Mouse (Mus musculus): ENCODE measurements at regions not wholly inside any gene's neighbourhood (a gene's known extent, or its start where the extent isn't known, plus 50 kb on each side); places are given as distances from the start of the nearest gene placed in this dataset.

DNA sequence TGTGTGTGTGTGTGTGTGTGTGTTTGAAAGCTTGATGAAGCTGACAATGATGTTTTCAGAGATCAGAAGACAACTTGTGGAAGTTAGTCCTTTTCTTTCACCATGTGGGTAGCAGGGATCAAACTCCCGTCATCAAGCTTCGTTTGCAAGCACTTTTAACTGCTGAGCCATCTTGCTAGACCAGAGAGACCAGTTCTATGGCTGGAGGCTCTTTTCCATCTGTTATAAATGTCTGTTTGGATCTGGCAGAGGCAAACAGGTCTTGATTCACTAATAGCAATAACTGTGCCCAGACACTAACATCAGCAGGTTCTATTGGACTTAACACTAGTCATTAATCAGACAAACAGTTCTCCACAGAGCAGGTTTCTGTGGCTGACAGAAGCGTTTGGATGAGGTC is 150.1 kb upstream of the Stmnd1 start:
- no peak for DNase-seq (ENCODE audit: low read depth in 1 of 2, low spot score in 2 of 2)

DNA sequence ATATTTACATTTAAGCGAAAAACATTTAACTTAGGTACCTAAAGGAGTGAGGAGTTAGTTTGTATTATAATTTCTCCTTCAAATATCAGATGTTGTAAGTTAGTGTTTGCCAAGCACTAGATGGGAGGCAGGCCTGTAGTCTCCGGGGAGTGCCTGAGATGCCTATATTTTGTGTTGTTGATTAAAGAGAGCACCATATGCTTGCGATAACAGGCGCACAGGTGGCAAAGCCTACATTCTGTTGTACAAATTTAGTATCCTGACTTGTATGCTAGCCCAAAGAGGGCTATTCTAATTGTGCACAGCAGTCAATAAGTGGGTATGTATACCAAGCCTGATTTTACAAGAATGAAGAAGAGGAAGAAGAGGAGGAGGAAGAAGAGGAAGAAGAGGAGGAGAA is 151.8 kb upstream of the Atxn1 start:
- DNase-seq (ENCODE audit: low read depth in 1 of 2, low spot score in 2 of 2), result no peak

DNA sequence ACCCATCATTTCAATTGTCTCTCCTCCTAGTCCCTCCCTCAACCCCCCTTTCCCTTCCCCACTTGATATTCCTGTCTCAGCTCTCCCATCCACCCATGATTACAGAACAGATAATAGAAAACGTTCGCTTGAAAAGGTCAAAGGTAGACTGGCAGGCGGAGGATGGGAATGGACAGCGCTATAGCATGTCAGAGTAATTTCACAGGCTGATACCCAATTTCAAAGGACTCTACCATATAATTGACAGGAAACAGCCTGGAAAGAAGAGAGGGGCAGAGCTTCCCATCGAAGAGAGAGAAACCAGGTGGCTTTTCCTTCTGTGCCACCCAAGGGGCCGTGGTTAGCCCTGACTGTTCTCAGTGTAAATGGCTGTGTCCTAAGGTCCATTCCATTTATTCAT is 140.2 kb upstream of the Atxn1 start:
- no peak for DNase-seq (ENCODE audit: low read depth in 1 of 2, low spot score in 2 of 2)

DNA sequence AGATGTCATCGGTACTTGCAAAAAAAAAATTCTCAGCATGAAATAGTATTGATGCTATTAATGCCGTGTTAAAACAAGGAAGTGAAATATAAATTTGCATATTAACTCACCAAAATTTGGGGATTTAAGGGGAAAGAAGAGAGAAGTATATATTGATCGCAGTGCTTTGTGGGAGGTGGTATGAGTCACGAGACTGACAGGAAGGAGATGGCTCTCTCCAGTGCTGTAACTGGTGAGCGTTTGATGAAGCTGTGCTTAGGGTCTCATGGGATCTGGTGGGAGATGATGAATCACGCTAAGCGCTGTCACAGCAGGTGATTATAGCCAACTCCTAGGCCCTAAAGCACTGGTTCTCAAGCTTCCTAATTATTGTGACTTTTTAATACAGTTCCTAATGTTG is 133.8 kb upstream of the Atxn1 start:
- no peak for DNase-seq (ENCODE audit: low read depth in 1 of 2, low spot score in 2 of 2)

DNA sequence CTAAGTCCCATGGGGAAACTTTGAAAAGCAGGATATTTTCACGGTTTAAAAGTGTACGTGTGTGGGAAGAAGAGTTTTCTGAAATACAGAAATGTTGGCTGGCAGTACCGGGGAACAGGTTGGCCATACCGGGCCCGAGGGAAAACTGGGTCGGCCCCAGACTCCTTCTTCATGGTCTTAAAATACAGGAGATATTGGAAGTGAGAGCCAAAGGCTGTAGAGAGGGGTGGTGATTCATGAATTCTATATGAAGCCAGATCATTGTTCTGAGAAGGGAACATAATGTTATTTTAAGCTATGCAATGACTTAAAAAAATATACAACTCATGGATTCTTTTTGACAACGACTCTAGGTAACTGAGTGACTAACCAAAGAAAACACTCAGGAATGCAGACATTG is 133.3 kb upstream of the Atxn1 start:
- no peak for DNase-seq (ENCODE audit: low read depth in 1 of 2, low spot score in 2 of 2)

DNA sequence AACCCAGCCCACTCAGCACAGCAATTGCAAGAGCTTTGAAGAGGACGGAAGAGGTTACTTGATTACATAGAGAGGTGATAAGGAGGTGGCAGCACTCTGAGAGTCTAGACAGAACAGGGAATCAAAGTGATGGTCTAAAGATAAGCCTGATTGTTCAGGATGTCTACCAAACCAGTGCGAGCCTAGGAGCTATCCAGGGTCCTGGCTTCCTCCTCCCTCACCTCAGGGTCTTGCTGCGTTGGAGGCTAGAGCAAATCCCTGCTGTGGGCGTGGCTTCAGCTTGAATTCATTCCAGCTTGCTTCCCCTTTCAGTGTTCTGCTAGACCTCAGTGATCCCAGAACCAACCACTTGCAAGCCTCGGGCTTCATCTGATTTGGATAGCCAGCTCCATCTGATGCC is 132.2 kb upstream of the Atxn1 start:
- no peak for DNase-seq (ENCODE audit: low read depth in 1 of 2, low spot score in 2 of 2)

DNA sequence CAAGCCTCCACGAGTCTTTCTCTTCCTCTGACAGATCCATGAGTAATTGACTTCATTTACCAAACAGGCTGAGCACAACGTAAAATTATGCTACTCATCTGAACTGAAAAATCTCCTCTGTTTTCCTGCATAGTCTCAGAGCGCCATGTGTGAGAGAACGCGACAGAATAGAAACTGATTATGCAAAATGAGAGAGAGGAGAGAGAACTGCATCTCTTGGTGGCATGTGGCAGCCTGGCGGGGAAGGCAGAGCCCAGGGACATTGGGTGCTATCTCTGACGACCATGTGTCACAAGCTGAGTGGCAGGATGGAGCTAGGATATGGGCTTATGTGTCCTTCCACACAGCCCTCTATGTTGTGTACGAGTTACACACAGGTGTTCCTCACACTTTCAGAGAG is 131.6 kb upstream of the Atxn1 start:
- DNase-seq (ENCODE audit: low read depth in 1 of 2, low spot score in 2 of 2), result no peak

DNA sequence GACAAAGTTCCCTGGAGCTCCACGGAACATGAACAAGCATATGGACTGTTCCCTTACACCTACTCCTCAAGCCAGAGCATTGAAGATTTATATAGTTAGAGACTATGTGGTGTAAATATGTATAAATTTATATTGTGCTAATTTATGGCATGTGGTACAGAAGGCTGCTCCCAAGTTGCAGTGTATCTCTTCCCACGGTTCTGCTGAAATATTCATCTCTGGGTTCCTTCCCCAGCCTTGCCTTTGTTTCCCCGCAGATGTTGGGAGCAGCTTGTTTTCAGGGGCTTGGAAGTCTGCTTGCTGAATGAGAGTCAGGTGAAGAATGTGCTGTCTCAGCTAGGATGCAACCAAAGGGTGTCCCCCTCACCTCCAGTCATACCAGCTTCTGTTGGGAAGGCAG is 128.0 kb upstream of the Atxn1 start:
- DNase-seq (ENCODE audit: low read depth in 1 of 2, low spot score in 2 of 2), result no peak

DNA sequence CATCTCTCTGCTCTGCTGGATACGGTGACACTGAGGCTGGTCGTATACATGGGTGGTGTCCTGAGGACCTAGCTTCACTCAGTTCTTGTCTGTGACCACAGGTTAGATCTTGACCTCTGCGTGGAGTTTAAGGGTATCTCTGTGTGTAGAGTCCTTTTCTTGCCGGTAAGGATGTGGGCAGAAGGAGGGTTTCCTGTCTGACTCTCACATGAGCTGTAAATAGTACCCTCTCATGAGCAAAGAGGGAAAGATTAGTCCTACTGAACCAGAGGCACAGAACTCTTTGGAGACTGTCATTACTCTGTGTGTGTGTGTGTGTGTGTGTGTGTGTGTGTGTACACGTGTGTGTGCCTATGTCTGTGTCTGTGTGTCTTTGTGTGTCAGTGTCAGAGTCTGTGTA is 126.3 kb upstream of the Atxn1 start:
- no peak for DNase-seq (ENCODE audit: low read depth in 1 of 2, low spot score in 2 of 2)

DNA sequence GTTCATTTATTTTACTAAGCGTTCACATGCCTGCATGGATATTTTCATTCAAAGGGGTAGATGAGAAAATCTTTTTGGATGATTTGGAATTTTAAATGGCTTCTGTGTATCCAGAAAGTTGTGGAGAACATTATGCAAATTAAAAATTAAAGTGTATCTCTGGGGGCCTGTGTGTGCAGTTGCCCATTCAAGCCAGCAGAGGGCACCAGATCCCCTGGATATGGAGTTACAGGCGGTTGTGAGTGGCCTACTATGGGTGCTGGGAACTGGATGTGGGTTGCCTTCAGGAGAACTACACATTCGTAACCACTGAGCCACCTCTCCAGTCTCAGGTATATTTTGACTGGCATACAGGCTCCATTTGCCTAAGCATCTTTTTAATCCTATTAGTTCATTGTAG is 123.4 kb upstream of the Atxn1 start:
- no peak for DNase-seq (ENCODE audit: low read depth in 1 of 2, low spot score in 2 of 2)

DNA sequence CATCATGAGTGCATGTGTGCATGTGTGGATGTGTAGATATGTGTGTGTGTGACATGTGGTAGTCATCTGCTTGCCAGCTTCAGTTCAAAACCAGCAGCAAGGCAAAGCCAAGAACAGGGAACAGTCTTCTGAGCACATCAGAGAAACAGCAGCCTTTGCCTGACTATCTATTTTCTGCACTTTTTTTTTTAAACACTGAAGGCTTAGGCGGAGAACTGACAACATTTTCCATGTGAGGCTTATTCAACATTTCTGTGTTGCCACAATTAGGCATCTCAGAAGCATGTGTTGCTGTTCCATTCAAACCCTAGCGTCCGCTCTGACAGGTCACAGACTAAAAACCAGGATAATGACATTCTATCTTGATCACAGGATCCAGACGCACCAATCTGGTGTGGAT is 122.9 kb upstream of the Atxn1 start:
- no peak for DNase-seq (ENCODE audit: low read depth in 1 of 2, low spot score in 2 of 2)

DNA sequence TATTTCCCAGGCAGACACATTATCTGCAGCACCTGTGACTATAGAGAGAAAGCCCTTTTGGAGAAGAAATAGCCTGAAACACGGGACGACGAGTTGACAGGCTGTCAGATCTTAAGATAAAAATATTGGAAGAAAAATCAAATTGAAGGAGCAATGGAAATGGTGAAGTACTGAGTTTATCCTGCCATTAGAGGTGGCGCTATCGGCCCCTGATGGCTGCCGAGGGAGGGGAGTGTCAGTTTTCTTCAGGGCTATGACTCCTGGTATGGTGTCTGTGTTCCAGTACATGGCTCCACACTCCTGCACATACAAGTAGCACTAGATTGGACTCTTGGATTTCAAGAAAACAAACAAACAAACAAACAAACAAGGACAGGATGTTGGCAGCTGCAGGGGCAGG is 112.1 kb upstream of the Atxn1 start:
- no peak for DNase-seq (ENCODE audit: low read depth in 1 of 2, low spot score in 2 of 2)

DNA sequence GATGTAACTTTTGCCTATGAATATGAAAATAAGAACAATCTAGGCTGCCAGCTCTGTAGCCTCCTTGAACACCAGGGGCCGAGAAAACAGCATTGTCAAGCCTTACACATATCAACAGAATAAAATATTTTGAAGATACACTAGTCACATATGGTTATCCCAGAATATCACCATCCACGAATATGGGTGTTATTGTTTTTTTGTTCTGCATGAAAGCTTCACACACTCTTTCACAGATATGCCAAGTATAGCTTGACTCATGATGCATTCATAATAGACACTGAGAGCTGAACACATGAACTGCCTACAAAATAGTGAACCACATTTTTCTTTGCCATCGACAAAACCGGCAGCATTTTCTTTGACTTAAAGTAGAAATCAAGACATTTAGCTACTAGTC is 106.9 kb upstream of the Atxn1 start:
- no peak for DNase-seq (ENCODE audit: low read depth in 1 of 2, low spot score in 2 of 2)

DNA sequence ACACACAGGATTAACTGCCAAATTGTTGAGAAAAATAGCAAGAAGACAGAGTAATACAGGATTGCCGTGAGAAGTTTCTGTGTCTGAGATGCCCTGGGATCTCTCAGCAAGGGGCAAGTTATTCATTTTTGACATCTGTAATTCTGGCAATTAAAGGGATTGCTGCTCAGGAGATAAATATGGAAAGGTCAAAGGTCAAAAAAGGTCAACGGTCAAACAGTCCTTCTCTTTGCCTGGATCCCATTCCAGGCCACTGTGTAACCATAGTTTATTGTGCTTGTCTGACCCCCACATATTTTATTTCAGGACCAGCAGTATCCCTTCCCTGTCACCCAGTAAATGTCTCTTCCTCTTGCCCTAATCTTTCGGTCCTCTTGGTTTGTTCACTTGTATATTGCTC is 104.8 kb upstream of the Atxn1 start:
- DNase-seq (ENCODE audit: low read depth in 1 of 2, low spot score in 2 of 2), result no peak

DNA sequence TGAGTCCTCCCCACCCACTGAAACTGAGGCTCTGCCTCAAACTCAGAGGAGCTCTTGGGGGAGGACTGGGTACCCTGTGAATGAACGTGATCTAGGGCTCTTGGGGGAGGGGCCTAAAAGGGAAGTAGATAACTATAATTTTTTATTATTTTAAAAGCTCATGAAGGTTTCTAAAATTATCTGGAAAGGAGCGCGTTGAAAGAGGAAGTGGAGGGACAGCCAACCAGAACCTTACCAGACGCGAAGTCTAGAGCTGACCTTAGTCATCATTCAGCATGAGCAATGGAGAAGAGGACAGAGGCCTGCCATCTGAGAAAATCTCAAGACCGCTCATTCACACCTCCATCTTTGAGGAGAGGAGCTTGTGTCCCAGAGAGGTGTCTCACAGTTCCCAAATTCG is 98.0 kb upstream of the Atxn1 start:
- no peak for DNase-seq (ENCODE audit: low read depth in 1 of 2, low spot score in 2 of 2)

DNA sequence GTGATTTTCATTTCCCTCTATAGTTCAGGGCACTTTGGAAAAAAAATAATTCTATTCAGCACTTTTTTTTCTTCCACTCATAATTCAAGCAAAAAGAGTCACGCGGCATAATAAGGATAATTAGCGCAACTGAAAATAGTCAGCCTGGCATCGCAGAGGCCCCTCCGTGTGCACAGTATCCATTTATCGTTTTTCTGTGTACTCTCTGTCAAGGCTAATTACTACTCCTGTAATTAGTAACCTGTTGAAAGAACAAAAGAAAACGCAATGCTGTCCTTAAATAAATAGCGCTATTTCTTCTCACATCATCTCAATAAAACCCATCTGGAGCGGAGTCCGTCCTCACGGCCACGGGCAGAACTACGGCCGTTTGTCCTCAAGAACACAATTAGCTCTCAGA is 95.1 kb upstream of the Atxn1 start:
- DNase-seq (ENCODE audit: low read depth in 1 of 2, low spot score in 2 of 2), result no peak

DNA sequence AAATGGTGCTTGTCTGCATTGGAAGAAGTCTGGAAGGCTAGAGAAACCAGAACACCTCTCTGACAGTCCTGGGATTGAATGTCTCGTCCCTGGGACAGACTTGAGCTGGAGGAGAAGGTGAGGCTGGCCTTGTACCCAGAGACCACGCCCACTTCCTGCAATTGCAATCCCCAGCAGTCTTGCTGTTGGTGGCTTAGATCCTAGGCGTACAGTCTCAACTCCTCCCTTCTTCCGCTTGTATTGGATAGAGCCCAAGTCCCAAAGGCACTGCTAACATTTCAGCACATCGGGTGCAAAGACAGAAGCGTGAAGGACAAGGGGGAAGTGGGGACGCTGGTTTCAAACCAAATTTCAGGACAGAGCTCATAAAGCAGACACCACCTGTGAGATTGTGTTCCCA is 94.1 kb upstream of the Atxn1 start:
- no peak for DNase-seq (ENCODE audit: low read depth in 1 of 2, low spot score in 2 of 2)

DNA sequence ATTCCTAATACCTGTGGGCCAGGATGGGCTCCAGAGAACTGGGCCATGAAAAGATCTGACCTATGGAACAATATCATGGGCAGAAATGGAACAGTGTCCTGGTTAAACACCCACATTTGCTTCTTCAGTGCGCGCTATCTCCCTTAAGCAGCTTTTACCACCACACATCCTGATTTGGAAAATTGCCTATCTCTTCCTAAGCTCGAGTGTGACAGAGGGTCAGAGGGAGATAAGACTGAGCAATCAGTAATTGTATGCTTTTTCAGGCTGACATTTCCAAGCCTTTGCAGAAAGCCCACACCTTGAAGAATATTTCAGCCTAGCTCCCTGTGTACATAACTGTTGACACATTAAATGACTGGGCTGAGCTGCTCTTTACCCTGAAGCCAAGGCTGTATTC is 93.5 kb upstream of the Atxn1 start:
- DNase-seq (ENCODE audit: low read depth in 1 of 2, low spot score in 2 of 2), result no peak

DNA sequence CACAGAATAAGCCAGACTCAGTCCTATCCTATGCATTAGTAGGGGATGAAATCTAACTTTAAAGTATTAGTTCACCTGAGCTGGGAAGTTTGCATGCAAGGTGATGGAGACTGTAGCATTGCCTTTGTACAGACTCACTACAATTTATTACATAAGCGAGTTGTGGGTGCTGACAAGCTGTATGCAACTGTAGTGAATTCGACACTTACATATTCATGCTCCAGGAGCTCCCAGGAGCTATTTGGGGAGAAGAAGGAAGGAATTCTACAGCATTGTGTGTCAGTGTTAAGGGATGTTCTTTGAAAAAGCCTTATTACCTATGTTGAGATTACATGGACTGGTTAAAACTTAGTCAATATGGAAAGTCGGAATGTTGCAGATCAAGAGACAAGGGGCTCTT is 90.6 kb upstream of the Atxn1 start:
- no peak for DNase-seq (ENCODE audit: low read depth in 1 of 2, low spot score in 2 of 2)

DNA sequence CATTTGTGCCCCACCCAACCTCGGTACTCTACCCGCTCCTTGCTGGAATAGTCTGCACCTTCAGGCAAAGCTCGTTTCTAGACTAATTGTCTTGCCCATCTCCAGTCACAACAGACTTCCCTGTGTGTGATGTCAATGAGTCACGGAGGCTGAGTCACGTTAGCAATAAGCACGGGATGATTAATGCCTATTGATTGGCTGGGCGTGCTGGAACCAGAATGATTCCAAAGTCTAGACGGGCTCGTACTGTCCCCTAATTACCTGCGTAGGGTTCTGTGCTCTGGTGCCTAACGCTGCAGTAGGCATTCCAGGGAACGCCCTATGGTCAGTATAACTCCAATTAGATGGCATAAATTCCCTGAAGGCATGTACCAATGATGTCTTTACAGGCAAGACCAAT is 78.8 kb upstream of the Atxn1 start:
- no peak for DNase-seq (ENCODE audit: low read depth in 1 of 2, low spot score in 2 of 2)

DNA sequence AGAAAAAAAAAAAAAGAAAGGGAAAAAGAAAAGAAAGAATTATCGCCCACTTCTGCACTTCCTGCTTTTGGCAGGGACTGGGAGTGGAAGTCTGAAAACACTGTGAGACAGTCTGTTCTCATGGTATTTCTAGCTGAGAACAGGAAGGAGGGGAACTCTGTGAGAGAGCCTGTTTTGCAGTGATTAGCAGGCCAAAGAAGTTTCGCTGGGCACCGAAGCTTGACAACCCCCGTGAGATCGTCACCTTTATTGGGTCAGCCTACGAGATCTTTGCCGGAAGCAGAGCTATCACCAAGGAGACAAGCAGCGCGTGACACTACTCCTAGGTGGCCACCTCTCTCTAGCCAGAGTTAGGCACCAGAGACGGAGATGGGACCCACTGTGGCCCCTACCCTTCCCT is 78.2 kb upstream of the Atxn1 start:
- peak in 1 of 2 experiments; percentile 5 for DNase-seq (ENCODE audit: low read depth in 1 of 2, low spot score in 2 of 2)

DNA sequence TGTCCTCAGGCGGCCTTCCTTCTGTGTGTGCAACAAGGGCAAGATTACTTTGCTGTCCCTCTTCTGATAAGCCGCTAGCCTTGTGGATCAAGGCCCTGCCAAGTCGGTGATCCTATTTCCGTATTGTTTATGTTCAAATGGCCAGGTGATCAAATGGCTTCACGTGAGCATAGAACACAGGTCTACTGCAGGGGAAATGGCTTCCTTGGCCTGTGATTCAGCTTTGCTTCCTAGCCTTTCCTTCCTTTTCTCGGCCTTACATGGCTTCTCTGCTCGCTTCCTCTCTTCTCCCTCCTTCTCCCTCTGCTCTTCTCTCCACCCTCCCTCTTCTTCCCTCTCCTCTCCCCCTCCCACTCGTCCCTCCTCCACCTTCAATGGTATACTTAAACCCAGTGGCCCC is 77.4 kb upstream of the Atxn1 start:
- DNase-seq (ENCODE audit: low read depth in 1 of 2, low spot score in 2 of 2), result no peak

DNA sequence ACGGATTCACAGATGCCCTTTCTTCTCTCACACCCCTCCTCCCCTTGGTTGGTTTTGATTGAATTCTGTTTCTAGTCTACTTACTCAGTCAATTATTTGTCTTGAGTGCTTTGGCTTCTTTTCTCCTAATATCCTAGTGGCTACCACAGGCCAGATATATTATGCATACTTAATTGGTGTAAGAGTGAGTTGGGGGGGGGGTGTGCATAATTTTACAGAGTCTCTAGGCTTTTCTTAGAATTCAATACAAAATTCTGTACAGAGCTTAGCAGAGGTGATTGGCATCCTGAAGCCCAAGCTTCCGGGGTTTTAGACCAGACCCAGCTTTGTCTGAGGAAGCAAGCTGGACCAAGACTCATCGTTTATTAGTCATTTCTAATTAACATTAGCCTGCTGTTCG is 76.7 kb upstream of the Atxn1 start:
- no peak for DNase-seq (ENCODE audit: low read depth in 1 of 2, low spot score in 2 of 2)

DNA sequence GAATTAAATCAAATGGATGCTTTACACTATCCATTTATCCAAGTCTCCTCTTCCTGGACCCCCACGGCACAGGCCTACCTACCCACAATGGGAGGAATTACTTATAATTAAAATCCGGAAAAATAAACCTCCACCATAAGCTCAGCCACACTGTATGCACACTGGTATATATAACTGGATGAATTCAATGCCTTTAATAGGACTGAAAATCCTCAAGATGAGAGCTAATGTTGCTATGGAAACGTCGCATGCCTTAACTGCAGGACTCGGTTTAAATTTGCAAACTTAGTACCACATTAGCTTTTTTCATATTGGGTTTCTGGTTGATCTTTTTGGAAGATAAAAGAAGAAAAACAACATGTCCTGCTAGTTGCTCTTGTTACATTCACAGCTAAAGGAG is 75.3 kb upstream of the Atxn1 start:
- no peak for DNase-seq (ENCODE audit: low read depth in 1 of 2, low spot score in 2 of 2)
